Mouse (Mus musculus): Measurements from ENCODE around the gene Sik1.

DNA sequence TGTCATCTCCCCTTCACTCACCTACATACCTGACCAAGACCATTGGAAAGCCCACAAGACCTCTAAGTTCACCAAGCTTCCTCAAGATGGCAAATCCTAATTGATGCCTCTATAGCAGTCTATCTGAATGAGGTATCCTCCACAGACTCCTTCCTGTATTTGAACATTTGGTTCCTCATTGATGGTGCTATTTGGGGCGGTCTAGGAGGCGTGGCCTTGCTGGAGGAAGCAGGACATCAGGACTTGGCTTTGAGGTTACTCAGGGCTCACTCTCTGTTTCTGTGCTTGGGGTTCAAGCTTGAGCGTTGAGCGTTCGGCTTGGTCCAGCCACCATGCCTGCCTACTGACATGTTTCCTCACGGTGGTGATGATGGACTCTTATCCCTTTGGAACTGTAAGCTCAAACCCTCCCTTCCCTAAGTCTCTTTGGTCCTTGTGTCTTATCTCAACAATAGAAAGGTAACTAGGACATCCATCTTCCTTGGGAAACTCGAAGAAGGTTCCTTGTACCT is 54.7 kb downstream of the Sik1 start:
- TF ChIP-seq CTCF (IDR thresholded peaks at IDR 0.05; ENCODE audit: low read depth, low read length) = no peak
- TF ChIP-seq POLR2A (IDR thresholded peaks at IDR 0.05; ENCODE audit: borderline replicate concordance, low read depth, low read length) = no peak
